Mouse (Mus musculus) brain, adult 2 months (tissue): ENCODE results near the gene Rnf150.

Experiments used
- DNase-seq: peaks from one replicate; pipeline ENCODE4 v3.0.0; 2011; ENCODE audit warnings: low read depth, low spot score

Gene Rnf150

GRCm38 (mm10) chr8:82939912-82940311 is 76.8 kb downstream of the Rnf150 start:
- peak; percentile 57 for DNase-seq

- peak; percentile 36 for DNase-seq
Measured at GRCm38 (mm10) chr8:82943223-82944006, 80.3 kb downstream of the Rnf150 start.

- peak; percentile 49 for DNase-seq
Measured at GRCm38 (mm10) chr8:82945867-82946266, 82.7 kb downstream of the Rnf150 start.

GRCm38 (mm10) chr8:82946658-82947057 is 83.5 kb downstream of the Rnf150 start:
- DNase-seq: no peak

GRCm38 (mm10) chr8:82955162-82955754 is 92.1 kb downstream of the Rnf150 start:
- no peak for DNase-seq

- peak; percentile 66 for DNase-seq
Measured at GRCm38 (mm10) chr8:82959491-82959890, 96.3 kb downstream of the Rnf150 start.

- no peak for DNase-seq
Measured at GRCm38 (mm10) chr8:82959980-82960610, 96.9 kb downstream of the Rnf150 start.

GRCm38 (mm10) chr8:82964537-82964936 is 101.4 kb downstream of the Rnf150 start:
- DNase-seq: peak; percentile 47

- DNase-seq: peak; percentile 79
Measured at GRCm38 (mm10) chr8:82967879-82968678, 104.9 kb downstream of the Rnf150 start.

GRCm38 (mm10) chr8:82969967-82970366 is 106.8 kb downstream of the Rnf150 start:
- no peak for DNase-seq

GRCm38 (mm10) chr8:82972812-82973211 is 109.7 kb downstream of the Rnf150 start:
- DNase-seq: no peak

- peak; percentile 66 for DNase-seq
Measured at GRCm38 (mm10) chr8:82973331-82973730, 110.2 kb downstream of the Rnf150 start.

- DNase-seq: peak; percentile 57
Measured at GRCm38 (mm10) chr8:82981244-82981855, 118.2 kb downstream of the Rnf150 start.

GRCm38 (mm10) chr8:82982873-82983272 is 119.7 kb downstream of the Rnf150 start:
- DNase-seq: no peak

GRCm38 (mm10) chr8:82983301-82983700 is 120.1 kb downstream of the Rnf150 start:
- DNase-seq: no peak

- no peak for DNase-seq
Measured at GRCm38 (mm10) chr8:82992093-82992492, 128.9 kb downstream of the Rnf150 start.

- DNase-seq: no peak
Measured at GRCm38 (mm10) chr8:82995727-82996438, 132.7 kb downstream of the Rnf150 start.

GRCm38 (mm10) chr8:82996843-82997242 is 133.7 kb downstream of the Rnf150 start:
- no peak for DNase-seq

- no peak for DNase-seq
Measured at GRCm38 (mm10) chr8:82998778-82999177, 135.6 kb downstream of the Rnf150 start.

GRCm38 (mm10) chr8:83003187-83003586 is 140.0 kb downstream of the Rnf150 start:
- peak; percentile 49 for DNase-seq

- no peak for DNase-seq
Measured at GRCm38 (mm10) chr8:83009481-83009880, 146.3 kb downstream of the Rnf150 start.
